Mouse (Mus musculus): Measurements from ENCODE around the gene Irx5. TPM values are rescaled to one million over a fixed set of nuclear protein-coding genes. Genes with fewer than 3 reads are reported as not detected.
A peak's percentile ranks its signal among the peaks of the same experiment; 100 is the strongest.

Irx5 gene
- total RNA-seq, 2 experiments from 2014 or later: 0.14 TPM; not detected in 1

GRCm38 (mm10) chr8:92360083-92360861 is 2.8 kb downstream of the Irx5 start:
- DNase-seq (ENCODE audit: low spot score in 2 of 2): no peak

- DNase-seq (ENCODE audit: low spot score in 2 of 2): peak in 1 of 2 experiments; percentile 51
Measured at GRCm38 (mm10) chr8:92361546-92362351, 4.3 kb downstream of the Irx5 start.

- peak in 1 of 2 experiments; percentile 8 for DNase-seq (ENCODE audit: low spot score in 2 of 2)
Measured at GRCm38 (mm10) chr8:92362396-92363115, 5.1 kb downstream of the Irx5 start.

- peak in 1 of 2 experiments; percentile 6 for DNase-seq (ENCODE audit: low spot score in 2 of 2)
Measured at GRCm38 (mm10) chr8:92363217-92364147, 6.1 kb downstream of the Irx5 start.

- peak in 1 of 2 experiments; percentile 3 for DNase-seq (ENCODE audit: low spot score in 2 of 2)
Measured at GRCm38 (mm10) chr8:92364148-92364775, 6.8 kb downstream of the Irx5 start.

- DNase-seq (ENCODE audit: low spot score in 2 of 2): peak in 1 of 2 experiments; percentile 24
Measured at GRCm38 (mm10) chr8:92364776-92365240, 7.4 kb downstream of the Irx5 start.

- peak in 1 of 2 experiments; percentile 22 for DNase-seq (ENCODE audit: low spot score in 2 of 2)
Measured at GRCm38 (mm10) chr8:92365241-92365943, 8.0 kb downstream of the Irx5 start.

- no peak for DNase-seq (ENCODE audit: low spot score in 2 of 2)
Measured at GRCm38 (mm10) chr8:92365944-92366735, 8.7 kb downstream of the Irx5 start.

GRCm38 (mm10) chr8:92366736-92367267 is 9.4 kb downstream of the Irx5 start:
- DNase-seq (ENCODE audit: low spot score in 2 of 2): peak in 1 of 2 experiments; percentile 13

GRCm38 (mm10) chr8:92379524-92379923 is 22.1 kb downstream of the Irx5 start:
- no peak for DNase-seq (ENCODE audit: low spot score in 2 of 2)

- DNase-seq (ENCODE audit: low spot score in 2 of 2): no peak
Measured at GRCm38 (mm10) chr8:92380571-92380970, 23.1 kb downstream of the Irx5 start.

GRCm38 (mm10) chr8:92387893-92388292 is 30.5 kb downstream of the Irx5 start:
- DNase-seq (ENCODE audit: low spot score in 2 of 2): no peak

- DNase-seq (ENCODE audit: low spot score in 2 of 2): no peak
Measured at GRCm38 (mm10) chr8:92404218-92404617, 46.8 kb downstream of the Irx5 start.

GRCm38 (mm10) chr8:92408092-92408491 is 50.7 kb downstream of the Irx5 start:
- no peak for DNase-seq (ENCODE audit: low spot score in 2 of 2)

- no peak for DNase-seq (ENCODE audit: low spot score in 2 of 2)
Measured at GRCm38 (mm10) chr8:92413583-92413982, 56.2 kb downstream of the Irx5 start.

GRCm38 (mm10) chr8:92420666-92421065 is 63.2 kb downstream of the Irx5 start:
- DNase-seq (ENCODE audit: low spot score in 2 of 2): no peak

Measured in layer of hippocampus, postnatal 14 days (tissue).